Mouse (Mus musculus): ENCODE data around the gene Gramd1b.
"Not testable (repeated sequence)": the region's sequence is repeated elsewhere in the genome, so short reads cannot be mapped to it uniquely, and the experiment has no call there.

The Gramd1b gene

DNA sequence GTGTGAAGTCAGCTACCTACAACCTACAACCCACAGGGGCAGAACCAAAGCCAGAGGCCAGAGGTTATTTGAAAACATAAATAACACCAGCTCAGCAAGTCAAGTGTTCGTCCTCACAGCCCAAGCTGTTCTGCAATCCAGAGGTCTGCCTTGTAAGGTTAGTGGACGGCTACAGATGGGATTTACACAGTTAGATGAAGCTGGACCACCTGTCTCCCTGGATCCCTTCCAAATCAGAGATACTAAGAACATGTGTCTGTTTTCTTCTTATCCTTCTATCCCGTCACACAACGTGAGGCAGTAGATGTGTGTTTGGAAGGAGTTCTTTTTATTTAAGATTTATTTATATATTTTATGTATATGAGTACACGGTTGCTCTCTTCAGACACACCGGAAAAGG is 21.7 kb downstream of the Gramd1b start:
- peak; percentile 80 for DNase-seq

GRCm38 (mm10) chr9:40506576-40506975 is 24.6 kb downstream of the Gramd1b start:
- DNase-seq, result no peak

- peak; percentile 69 for DNase-seq
These were observed 25.5 kb downstream of the Gramd1b start for GRCm38 (mm10) chr9:40505471-40506312.

GRCm38 (mm10) chr9:40504886-40505285 is 26.3 kb downstream of the Gramd1b start:
- DNase-seq, result no peak

DNA sequence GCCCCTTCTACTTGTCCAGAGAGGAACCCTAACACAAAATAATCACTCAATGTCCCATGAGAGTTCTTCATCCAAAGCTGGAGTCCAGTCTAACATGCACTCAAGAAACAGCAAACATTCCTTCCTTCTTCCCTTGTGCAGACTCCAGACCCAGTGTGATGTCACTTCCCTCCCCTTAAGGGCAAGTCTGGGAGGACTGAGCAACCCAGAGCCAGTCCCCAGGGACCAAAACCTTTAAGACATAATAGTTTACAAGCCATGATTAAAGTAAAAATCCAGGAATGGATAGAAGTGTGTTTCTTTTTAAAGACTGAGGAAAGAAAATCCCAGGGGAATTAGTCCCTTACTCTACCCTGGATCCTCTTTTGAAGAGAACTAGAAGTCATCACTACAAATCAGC is 30.5 kb downstream of the Gramd1b start:
- no peak for DNase-seq

DNA sequence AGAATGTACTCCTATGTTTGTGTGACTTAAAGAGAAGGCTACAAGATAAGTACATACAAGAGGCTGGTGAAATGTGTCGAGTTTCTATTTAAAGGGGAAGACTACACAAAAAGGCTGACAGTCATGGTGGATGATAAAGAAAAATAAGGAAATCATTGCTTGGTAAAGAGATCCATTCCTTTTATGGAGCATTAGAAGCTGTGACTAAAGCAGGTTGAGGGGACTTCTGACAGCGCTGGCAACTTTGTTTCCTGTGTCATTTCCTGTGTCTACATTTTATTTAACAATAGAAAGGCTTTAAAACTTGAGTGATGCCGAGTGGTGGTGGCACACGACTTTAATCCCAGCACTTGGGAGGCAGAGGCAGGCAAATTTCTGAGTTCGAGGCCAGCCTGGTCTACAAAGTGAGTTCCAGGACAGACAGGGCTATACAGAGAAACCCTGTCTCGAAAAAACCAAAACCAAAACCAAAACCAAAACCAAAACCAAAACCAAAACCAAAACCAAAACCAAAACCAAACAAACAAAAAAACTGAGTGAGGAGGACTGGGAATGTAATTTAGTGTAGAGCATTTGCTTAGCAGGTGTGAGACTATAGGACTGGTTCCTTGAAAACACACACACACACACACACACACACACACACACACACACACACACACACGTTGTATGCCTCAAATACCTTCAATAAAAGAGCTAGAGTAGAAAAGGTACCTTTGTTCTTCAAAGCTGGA is 48.7 kb downstream of the Gramd1b start:
- DNase-seq, result not testable (repeated sequence)

DNA sequence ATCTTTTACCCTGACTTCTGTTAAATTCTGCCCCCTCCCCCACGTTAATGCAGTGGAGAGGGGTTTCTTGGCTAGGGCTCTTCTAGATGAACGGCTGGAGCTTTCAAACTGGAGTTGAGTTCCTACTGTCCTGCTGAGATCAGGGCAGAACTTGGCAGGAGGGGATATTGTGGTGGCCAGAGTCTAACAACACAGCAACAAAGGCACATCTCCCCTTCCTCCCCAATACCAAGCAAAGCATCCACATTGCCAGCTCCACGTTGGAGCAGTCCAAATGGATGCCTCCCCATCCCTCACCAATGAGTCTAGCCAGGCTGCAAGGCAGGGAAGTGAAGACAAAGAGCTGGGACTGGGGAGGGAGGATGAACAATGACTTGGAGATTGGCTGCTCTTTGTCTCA is 49.9 kb downstream of the Gramd1b start:
- DNase-seq, result no peak

DNA sequence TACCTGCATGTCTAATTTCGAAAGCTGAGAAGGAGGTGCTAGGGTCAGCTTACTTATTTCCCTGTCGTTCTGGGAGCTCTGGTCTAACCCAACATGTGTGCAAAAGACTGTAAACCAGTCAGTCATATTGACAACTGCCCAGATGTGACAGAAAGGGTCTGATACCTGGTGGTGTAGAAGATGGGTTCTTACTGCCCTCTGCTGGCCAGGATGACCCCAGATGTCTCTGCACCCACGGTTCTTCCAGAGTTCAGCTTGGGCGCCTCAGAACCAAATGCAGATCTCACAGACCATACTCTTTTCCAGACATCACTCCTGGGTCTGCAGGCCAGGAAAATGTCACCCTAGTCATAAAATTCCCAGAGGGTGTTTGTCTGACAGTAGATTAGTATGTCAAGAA is 51.9 kb downstream of the Gramd1b start:
- no peak for DNase-seq

- DNase-seq, result no peak
These were observed 52.9 kb downstream of the Gramd1b start for GRCm38 (mm10) chr9:40478146-40478900.

GRCm38 (mm10) chr9:40477611-40478010 is 53.6 kb downstream of the Gramd1b start:
- DNase-seq, result no peak

- no peak for DNase-seq
These were observed 55.1 kb downstream of the Gramd1b start for GRCm38 (mm10) chr9:40476098-40476497.

DNA sequence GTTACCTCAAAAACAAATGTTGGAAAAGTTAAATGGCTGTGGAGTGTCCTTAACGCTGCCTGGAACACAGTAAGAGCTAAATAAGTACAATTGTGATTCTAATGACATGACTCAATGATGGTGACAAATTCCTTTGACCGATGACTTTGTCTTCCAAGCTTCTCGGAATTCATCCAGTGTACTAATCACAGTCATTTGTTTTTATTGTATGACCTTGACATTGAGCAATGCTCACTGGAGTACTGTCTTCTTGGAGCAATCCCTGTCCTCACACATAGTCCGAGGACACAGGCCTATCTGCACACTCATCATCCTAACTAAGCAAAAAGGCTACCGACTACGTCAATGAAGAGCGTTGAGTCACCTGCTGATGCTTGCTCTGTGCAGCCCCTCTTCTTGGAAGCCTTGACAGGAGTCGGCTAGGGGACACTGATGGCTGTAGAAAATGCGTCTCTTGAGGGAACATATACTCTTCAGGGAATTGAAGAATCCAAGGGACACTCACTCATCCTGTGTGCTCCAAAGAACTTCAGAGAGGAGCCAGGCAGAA is 58.1 kb downstream of the Gramd1b start:
- no peak for DNase-seq

- no peak for DNase-seq
These were observed 61.6 kb downstream of the Gramd1b start for GRCm38 (mm10) chr9:40469403-40470137.

DNA sequence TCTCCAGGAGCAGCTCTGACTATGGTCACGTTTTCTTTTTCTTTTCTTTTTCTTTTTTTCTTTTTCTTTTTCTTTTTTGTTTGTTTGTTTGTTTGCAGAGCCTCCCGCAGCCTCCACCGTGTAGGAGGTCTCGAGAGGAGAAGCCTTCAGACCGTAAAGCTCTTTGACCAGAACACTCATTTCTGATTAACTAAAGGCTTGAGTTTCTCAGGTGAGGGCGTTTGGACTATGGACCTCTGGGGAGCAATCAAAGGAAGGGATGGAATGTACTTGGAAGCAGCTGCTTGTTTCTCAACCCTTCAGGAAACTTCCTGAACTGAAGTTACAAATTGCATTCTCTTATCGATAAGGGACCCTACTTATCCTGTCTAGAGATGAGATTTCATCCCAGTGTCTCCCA is 64.4 kb downstream of the Gramd1b start:
- no peak for DNase-seq

GRCm38 (mm10) chr9:40465596-40465995 is 65.6 kb downstream of the Gramd1b start:
- no peak for DNase-seq

GRCm38 (mm10) chr9:40462401-40462800 is 68.8 kb downstream of the Gramd1b start:
- no peak for DNase-seq

DNA sequence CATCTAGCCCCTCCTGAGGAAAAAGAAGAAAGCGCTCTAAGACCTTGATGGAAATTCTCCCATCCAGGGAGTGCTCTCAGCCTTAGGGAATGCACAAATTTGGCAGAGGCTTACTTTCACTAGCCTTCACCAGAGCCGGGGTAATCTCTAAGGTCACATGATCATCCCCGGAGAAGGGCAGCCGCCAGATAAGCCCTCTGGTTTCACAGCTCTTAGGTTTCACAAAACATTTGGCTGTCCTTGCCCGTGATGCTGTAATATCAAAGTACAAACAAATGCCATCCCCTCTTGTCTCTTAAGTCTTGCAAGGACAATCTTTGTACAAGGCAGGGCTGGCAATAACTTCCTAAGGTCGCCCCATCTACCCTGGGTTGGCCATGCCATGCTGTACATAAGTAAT is 70.4 kb downstream of the Gramd1b start:
- no peak for DNase-seq

DNA sequence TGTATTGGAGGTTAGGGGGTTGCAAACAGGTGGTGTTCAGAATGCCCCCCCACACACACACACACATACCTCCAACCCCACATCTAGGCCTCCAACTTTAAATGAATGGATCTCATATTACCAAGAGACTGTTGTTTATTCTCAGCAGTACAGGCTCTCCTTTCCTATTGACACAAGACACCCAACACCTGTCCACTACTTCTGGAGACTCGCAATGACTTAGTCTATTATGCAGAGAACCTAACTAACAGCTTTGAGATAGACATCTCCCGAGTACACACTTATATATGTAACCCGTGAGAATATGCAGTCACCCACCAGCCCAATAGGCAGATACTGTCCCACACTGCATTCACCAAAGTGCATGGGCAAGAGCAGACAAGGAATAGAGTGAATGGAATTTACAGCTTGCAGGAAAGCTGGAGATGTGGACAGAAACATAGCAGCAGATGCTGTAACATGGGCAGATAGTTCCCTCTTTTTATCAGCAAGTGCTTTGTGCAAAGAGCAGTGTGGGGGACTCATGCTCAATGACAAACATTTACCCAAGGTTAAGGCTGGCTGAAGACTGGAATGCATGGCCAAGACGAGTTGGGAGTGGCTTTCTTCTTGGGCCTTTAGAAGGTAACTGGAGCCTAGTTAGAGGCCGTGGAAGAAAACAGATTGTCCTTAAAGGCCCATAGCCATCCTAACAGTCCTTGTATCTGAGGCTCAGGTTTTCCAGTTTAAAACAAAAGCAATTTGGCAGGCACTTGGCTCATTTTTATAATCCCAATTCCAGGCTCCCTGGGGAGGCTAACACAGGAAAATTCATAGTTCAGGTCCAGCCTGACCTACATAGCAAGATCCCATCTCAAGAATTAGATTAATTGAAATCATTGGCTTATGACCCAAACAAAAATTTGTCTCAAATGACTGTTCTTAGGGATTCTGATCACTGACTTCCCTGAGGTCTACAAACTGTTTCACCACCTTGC is 71.6 kb downstream of the Gramd1b start:
- peak; percentile 61 for DNase-seq

GRCm38 (mm10) chr9:40458559-40459303 is 72.5 kb downstream of the Gramd1b start:
- no peak for DNase-seq

GRCm38 (mm10) chr9:40457448-40457847 is 73.7 kb downstream of the Gramd1b start:
- DNase-seq, result no peak

Measured in cerebellum, adult 9-10 months (tissue).